Mouse (Mus musculus): Measurements from ENCODE around the gene Zgrf1.

The Zgrf1 gene

GRCm38 (mm10) chr3:127552973-127553719, at the start of gene Zgrf1, which contains the start of gene Larp7:
TSS of gene Zgrf1 (plus strand) at chr3:127553489.
TSS of gene Larp7 (minus strand) at chr3:127553349.
- DNase-seq (ENCODE audit: low spot score in 2 of 2) = peak; percentile 97 to 99

GRCm38 (mm10) chr3:127507878-127508783, 45.2 kb upstream of the Zgrf1 start:
- DNase-seq (ENCODE audit: low spot score in 2 of 2) = no peak

GRCm38 (mm10) chr3:127511786-127512746, 41.2 kb upstream of the Zgrf1 start:
- DNase-seq (ENCODE audit: low spot score in 2 of 2) = peak in 1 of 2 experiments; percentile 20

GRCm38 (mm10) chr3:127512794-127513335, 40.4 kb upstream of the Zgrf1 start:
- DNase-seq (ENCODE audit: low spot score in 2 of 2) = no peak

GRCm38 (mm10) chr3:127513699-127514098, 39.6 kb upstream of the Zgrf1 start:
- no peak for DNase-seq (ENCODE audit: low spot score in 2 of 2)

GRCm38 (mm10) chr3:127515251-127515650, 38.0 kb upstream of the Zgrf1 start:
- no peak for DNase-seq (ENCODE audit: low spot score in 2 of 2)

GRCm38 (mm10) chr3:127520300-127520699, 33.0 kb upstream of the Zgrf1 start:
- DNase-seq (ENCODE audit: low spot score in 2 of 2) = no peak

GRCm38 (mm10) chr3:127521156-127521555, 32.1 kb upstream of the Zgrf1 start:
- no peak for DNase-seq (ENCODE audit: low spot score in 2 of 2)

GRCm38 (mm10) chr3:127525188-127525819, 28.0 kb upstream of the Zgrf1 start:
- DNase-seq (ENCODE audit: low spot score in 2 of 2) = no peak

- peak in 1 of 2 experiments; percentile 11 for DNase-seq (ENCODE audit: low spot score in 2 of 2)
These were observed 25.7 kb upstream of the Zgrf1 start for GRCm38 (mm10) chr3:127527465-127528034.

- DNase-seq (ENCODE audit: low spot score in 2 of 2) = no peak
These were observed 24.1 kb upstream of the Zgrf1 start for GRCm38 (mm10) chr3:127529210-127529609.

GRCm38 (mm10) chr3:127529824-127530223, 23.5 kb upstream of the Zgrf1 start:
- DNase-seq (ENCODE audit: low spot score in 2 of 2) = no peak

- no peak for DNase-seq (ENCODE audit: low spot score in 2 of 2)
These were observed 23.0 kb upstream of the Zgrf1 start for GRCm38 (mm10) chr3:127530293-127530692.

GRCm38 (mm10) chr3:127539193-127539592, 14.1 kb upstream of the Zgrf1 start:
- no peak for DNase-seq (ENCODE audit: low spot score in 2 of 2)

- DNase-seq (ENCODE audit: low spot score in 2 of 2) = no peak
These were observed 9.3 kb upstream of the Zgrf1 start for GRCm38 (mm10) chr3:127543976-127544375.

GRCm38 (mm10) chr3:127544610-127545121, 8.6 kb upstream of the Zgrf1 start:
- no peak for DNase-seq (ENCODE audit: low spot score in 2 of 2)

- DNase-seq (ENCODE audit: low spot score in 2 of 2) = no peak
These were observed 5.4 kb upstream of the Zgrf1 start for GRCm38 (mm10) chr3:127547882-127548281.

- DNase-seq (ENCODE audit: low spot score in 2 of 2) = no peak
These were observed 786 bp upstream of the Zgrf1 start for GRCm38 (mm10) chr3:127552434-127552972.

- no peak for DNase-seq (ENCODE audit: low spot score in 2 of 2)
These were observed 393 bp downstream of the Zgrf1 start for GRCm38 (mm10) chr3:127553720-127554043.

- DNase-seq (ENCODE audit: low spot score in 2 of 2) = no peak
These were observed 1.4 kb downstream of the Zgrf1 start for GRCm38 (mm10) chr3:127554723-127555122.
